Mouse (Mus musculus) midbrain, embryonic 11.5 days (tissue): ENCODE measurements around the gene Slc35g2. TPM values are rescaled to one million over a fixed set of nuclear protein-coding genes. Genes with fewer than 3 reads are reported as not detected.

Source experiments
- ATAC-seq: fragments of 200-750 bp; cut with Nextera tagmentation; 2 replicates; pipeline ENCODE4 v1.8.0; 2017; ENCODE audit warnings: moderate TSS enrichment, moderate library complexity; ENCODE audit not compliant: low FRiP score
- DNase-seq: peaks from one replicate; pipeline ENCODE4 v3.0.0; 2015; ENCODE audit warnings: low spot score; ENCODE audit errors: missing footprints
- H3K27ac ChIP-seq: fragments of 300-500 bp; sonication (generic); 2 replicates; pipeline ENCODE4 v1.5.1; 2014; ENCODE audit warnings: low read depth, low read length
- H3K27me3 ChIP-seq: fragments of 300-500 bp; sonication (generic); 2 replicates; pipeline ENCODE4 v1.6.1; 2014; ENCODE audit warnings: mild to moderate bottlenecking, low read length, moderate library complexity, mixed read lengths; ENCODE audit not compliant: control insufficient read depth, insufficient read depth
- H3K36me3 ChIP-seq: fragments of 300-500 bp; sonication (generic); 2 replicates; pipeline ENCODE4 v1.6.1; 2014; ENCODE audit warnings: mild to moderate bottlenecking, low read length, moderate library complexity, mixed read lengths; ENCODE audit not compliant: control insufficient read depth, insufficient read depth
- H3K4me1 ChIP-seq: fragments of 300-500 bp; sonication (generic); 2 replicates; pipeline ENCODE4 v1.6.1; 2014; ENCODE audit warnings: low read length; ENCODE audit not compliant: control insufficient read depth, insufficient read depth
- H3K4me2 ChIP-seq: fragments of 300-500 bp; sonication (generic); 2 replicates; pipeline ENCODE4 v1.6.1; 2014; ENCODE audit warnings: mild to moderate bottlenecking, moderate library complexity
- H3K4me3 ChIP-seq: fragments of 300-500 bp; sonication (generic); 2 replicates; pipeline ENCODE4 v1.5.1; 2014; ENCODE audit warnings: low read depth, low read length
- H3K9ac ChIP-seq: fragments of 300-500 bp; sonication (generic); 2 replicates; pipeline ENCODE4 v1.6.1; 2014; ENCODE audit warnings: low read length
- H3K9me3 ChIP-seq: fragments of 300-500 bp; sonication (generic); 2 replicates; pipeline ENCODE4 v1.6.1; 2016; ENCODE audit warnings: low read length; ENCODE audit not compliant: control insufficient read depth
- WGBS: fragments of 180-500 bp; shearing (Covaris S2); extraction: QIAGEN DNeasy Blood & Tissue Kit; methylation state at CpG from one replicate; pipeline ENCODE4 v1.1.7; 2014; 5-methylcytosine and 5-hydroxymethylcytosine counted together
- polyA plus RNA-seq: library from polyadenylated mRNA; unstranded; fragments of >200 nt; fragmentation: Nextera tagmentation; extraction: Ambion mirVana; gene quantifications from 2 replicates; pipeline ENCODE4 v1.2.1, GENCODE M21; 2014

Slc35g2 gene
- polyA plus RNA-seq, 1 experiment from 2014 or later = 8.5 TPM

GRCm38 (mm10) chr9:100520586-100520985 is 50.3 kb downstream of the Slc35g2 start:
- 2% methylated on average over 2 of the region's 2 CpGs for WGBS
- H3K27me3 ChIP-seq = no peaks in the 10 kb centered on the region
- H3K36me3 ChIP-seq = no peaks in the 10 kb centered on the region
- H3K4me1 ChIP-seq = no peaks in the 10 kb centered on the region
- H3K4me2 ChIP-seq = no peak overlapping the region
- ATAC-seq (no peak), DNase-seq (peak; percentile 94)
- no peak overlapping the region for H3K4me3 ChIP-seq
- H3K27ac ChIP-seq = no peak overlapping the region
- H3K9me3 ChIP-seq = no peaks in the 10 kb centered on the region
- no peak overlapping the region for H3K9ac ChIP-seq

- Histone ChIP-seq H3K4me2 (no peak overlapping the region), H3K4me3 (no peak overlapping the region), H3K36me3 (no peaks in the 10 kb centered on the region), H3K4me1 (no peaks in the 10 kb centered on the region), H3K27me3 (no peaks in the 10 kb centered on the region), H3K9ac (no peak overlapping the region), H3K9me3 (no peaks in the 10 kb centered on the region), H3K27ac (no peak overlapping the region)
- no peak for ATAC-seq
- no peak for DNase-seq
- 97% methylated on average over 3 of the region's 3 CpGs for WGBS
These were observed 50.9 kb downstream of the Slc35g2 start for GRCm38 (mm10) chr9:100520012-100520411.

GRCm38 (mm10) chr9:100507581-100507980 is 63.3 kb downstream of the Slc35g2 start:
- Histone ChIP-seq H3K4me3 (no peak overlapping the region), H3K36me3 (no peaks in the 10 kb centered on the region), H3K9me3 (no peaks in the 10 kb centered on the region), H3K4me1 (no peaks in the 10 kb centered on the region), H3K27me3 (no peaks in the 10 kb centered on the region), H3K9ac (no peak overlapping the region), H3K27ac (no peak overlapping the region), H3K4me2 (no peak overlapping the region)
- ATAC-seq = no peak
- 91% methylated on average over 2 of the region's 2 CpGs for WGBS
- no peak for DNase-seq

GRCm38 (mm10) chr9:100506652-100507051 is 64.2 kb downstream of the Slc35g2 start:
- Histone ChIP-seq H3K9me3 (no peaks in the 10 kb centered on the region), H3K9ac (no peak overlapping the region), H3K4me1 (no peaks in the 10 kb centered on the region), H3K4me2 (no peak overlapping the region), H3K4me3 (no peak overlapping the region), H3K27me3 (no peaks in the 10 kb centered on the region), H3K27ac (no peak overlapping the region), H3K36me3 (no peaks in the 10 kb centered on the region)
- ATAC-seq = no peak
- DNase-seq = no peak
- WGBS = 77% methylated on average over 2 of the region's 2 CpGs

- 92% methylated on average over 4 of the region's 4 CpGs for WGBS
- Histone ChIP-seq H3K4me1 (no peaks in the 10 kb centered on the region), H3K9me3 (no peaks in the 10 kb centered on the region), H3K4me3 (no peak overlapping the region), H3K9ac (no peak overlapping the region), H3K4me2 (no peak overlapping the region), H3K27me3 (no peaks in the 10 kb centered on the region), H3K27ac (no peak overlapping the region), H3K36me3 (no peaks in the 10 kb centered on the region)
- no peak for DNase-seq
- no peak for ATAC-seq
These were observed 65.4 kb downstream of the Slc35g2 start for GRCm38 (mm10) chr9:100505498-100505897.

Other genes with a start within 250 kb of the Slc35g2 start
- gene Il20rb, start 84.3 kb downstream of the Slc35g2 start, polyA plus RNA-seq = 0.59 and 1.2 TPM in 2 replicates
- 77.8 and 79.9 TPM in 2 replicates for gene Nck1, start 25.0 kb downstream of the Slc35g2 start, polyA plus RNA-seq
- 57.1 and 64.3 TPM in 2 replicates for gene Stag1, start 26.7 kb upstream of the Slc35g2 start, polyA plus RNA-seq